Mouse (Mus musculus) myocyte (in vitro differentiated cells): ENCODE measurements at regions not wholly inside any gene's neighbourhood (a gene's known extent, or its start where the extent isn't known, plus 50 kb on each side); places are given as distances from the start of the nearest gene placed in this dataset.

Experiments used
- E2F4 ChIP-seq: IDR thresholded peaks from one replicate; pipeline ENCODE4 v1.6.1; 2011; ENCODE audit warnings: mild to moderate bottlenecking, control low read depth, moderate library complexity; ENCODE audit not compliant: insufficient read depth
- POLR2A ChIP-seq: IDR thresholded peaks from one replicate; pipeline ENCODE4 v1.6.1; 2011; ENCODE audit warnings: low read depth, mild to moderate bottlenecking, control low read depth, moderate library complexity; ENCODE audit not compliant: insufficient read length
- POLR2AphosphoS2 ChIP-seq: IDR thresholded peaks from one replicate; pipeline ENCODE4 v1.6.1; 2011; ENCODE audit warnings: low read depth, control low read depth; ENCODE audit not compliant: insufficient read length

DNA sequence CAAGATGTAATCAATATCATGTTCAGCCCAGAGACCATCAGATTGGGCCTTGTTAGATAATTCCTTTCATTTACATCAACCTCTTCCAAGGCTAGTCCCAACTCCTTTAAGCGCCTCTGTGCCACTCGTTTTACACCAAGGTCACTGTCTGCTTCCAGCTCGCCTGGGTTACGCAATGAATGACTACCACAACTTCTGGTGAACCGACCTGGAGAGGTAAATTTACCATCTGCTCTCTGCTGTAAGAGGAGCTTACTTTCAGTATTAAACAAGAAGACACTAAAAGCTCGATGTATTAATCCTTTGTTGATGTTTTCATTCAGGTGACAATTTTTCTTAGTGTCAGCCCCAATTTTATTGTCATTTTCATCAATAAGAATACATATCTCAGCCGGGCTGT, 51.7 kb upstream of the Fam174b start:
- TF ChIP-seq POLR2A, result no peak
- no peak for TF ChIP-seq POLR2AphosphoS2
- no peak for TF ChIP-seq E2F4
